In the genomic region with DNA sequence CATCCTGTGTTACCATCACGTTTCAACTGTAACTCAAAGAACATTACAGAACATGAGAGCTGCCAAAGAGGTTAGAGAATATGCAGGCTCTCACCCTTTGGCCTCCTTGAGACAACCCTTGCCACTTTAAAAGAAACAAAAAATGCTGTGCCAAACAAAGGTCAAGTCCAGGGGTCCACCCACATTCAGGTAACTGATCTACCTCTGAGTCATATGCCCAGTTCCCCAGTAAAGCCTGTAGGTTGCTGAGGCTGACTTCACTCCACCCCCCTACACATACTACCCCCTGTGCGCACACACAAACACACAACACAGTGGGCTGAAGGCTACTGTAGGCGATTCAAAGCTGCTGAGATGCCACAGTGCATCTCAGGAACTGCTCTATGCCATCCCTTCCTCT, we compare ENCODE assay signal across 7 mouse cellular contexts. TPM values are rescaled to one million over a fixed set of nuclear protein-coding genes. Genes with fewer than 3 reads are reported as not detected.
DNase-seq lines count a peak whose midpoint lies in the region; ATAC-seq and TF ChIP-seq lines count a peak whose summit lies in the region.

No protein-coding gene starts in this region.

- no peak for TF ChIP-seq EP300 in stomach, postnatal 0 days (optimal IDR thresholded peaks at IDR 0.05)

- H3K36me3 ChIP-seq in midbrain, embryonic 10.5 days, result peaks cover 79% of the 10 kb centered on the region
- peaks cover 48% of the 10 kb centered on the region for H3K36me3 ChIP-seq in midbrain, embryonic 16.5 days (ENCODE audit: control insufficient read depth, insufficient read depth, low read length)
- H3K36me3 ChIP-seq in forebrain, postnatal 0 days (ENCODE audit: insufficient read depth), result peaks cover 68% of the 10 kb centered on the region
- H3K36me3 ChIP-seq in limb, embryonic 12.5 days, result peaks cover 76% of the 10 kb centered on the region
- H3K36me3 ChIP-seq in stomach, postnatal 0 days (ENCODE audit: control insufficient read depth, insufficient read depth, low read length), result peaks cover 43% of the 10 kb centered on the region

- H3K4me1 ChIP-seq in midbrain, embryonic 10.5 days, result peaks cover 28% of the 10 kb centered on the region
- peaks cover 19% of the 10 kb centered on the region for H3K4me1 ChIP-seq in midbrain, embryonic 16.5 days (ENCODE audit: control insufficient read depth, insufficient read depth, low read length)
- peaks cover 14% of the 10 kb centered on the region; the same call in 1 of the 2 replicates for H3K4me1 ChIP-seq in forebrain, postnatal 0 days (ENCODE audit: insufficient read depth)
- H3K4me1 ChIP-seq in limb, embryonic 12.5 days (replicated peaks), result peaks cover 19% of the 10 kb centered on the region
- H3K4me1 ChIP-seq in stomach, postnatal 0 days (replicated peaks; ENCODE audit: control insufficient read depth, insufficient read depth), result no peaks in the 10 kb centered on the region

- H3K9ac ChIP-seq in midbrain, embryonic 16.5 days (ENCODE audit: low read depth, low read length), result no peak overlapping the region
- H3K9ac ChIP-seq in forebrain, postnatal 0 days, result no peak overlapping the region
- H3K9ac ChIP-seq in limb, embryonic 12.5 days (replicated peaks), result no peak overlapping the region
- peak overlapping the region; percentile 43 for H3K9ac ChIP-seq in stomach, postnatal 0 days (ENCODE audit: low read length)

- no peak for TF ChIP-seq CTCF in forebrain, postnatal 0 days (IDR thresholded peaks at IDR 0.05; ENCODE audit: low read depth)
- TF ChIP-seq CTCF in stomach, postnatal 0 days (IDR thresholded peaks at IDR 0.05; ENCODE audit: low read depth), result no peak

- H3K27me3 ChIP-seq in midbrain, embryonic 10.5 days (ENCODE audit: low read depth, poor library complexity, severe bottlenecking), result no peaks in the 10 kb centered on the region
- no peaks in the 10 kb centered on the region for H3K27me3 ChIP-seq in midbrain, embryonic 16.5 days (ENCODE audit: control insufficient read depth, insufficient read depth, low read depth, low read length)
- no peaks in the 10 kb centered on the region for H3K27me3 ChIP-seq in forebrain, postnatal 0 days (ENCODE audit: insufficient read depth, low read length)
- H3K27me3 ChIP-seq in limb, embryonic 12.5 days, result no peaks in the 10 kb centered on the region
- H3K27me3 ChIP-seq in stomach, postnatal 0 days (ENCODE audit: control insufficient read depth, insufficient read depth, low read length), result no peaks in the 10 kb centered on the region

- no peak overlapping the region for H3K4me2 ChIP-seq in midbrain, embryonic 16.5 days (ENCODE audit: low read length)
- peak overlapping the region; percentile 98; the same call in 1 of the 2 replicates for H3K4me2 ChIP-seq in forebrain, postnatal 0 days (ENCODE audit: low read depth)
- peak overlapping the region; percentile 97 for H3K4me2 ChIP-seq in limb, embryonic 12.5 days
- no peak overlapping the region for H3K4me2 ChIP-seq in stomach, postnatal 0 days (replicated peaks; ENCODE audit: low read depth)

- ATAC-seq in midbrain, embryonic 16.5 days, result no peak
- no peak for ATAC-seq in forebrain, postnatal 0 days
- ATAC-seq in limb, embryonic 12.5 days (ENCODE audit: insufficient number of reproducible peaks, insufficient read depth, low FRiP score, low TSS enrichment, low read depth), result no peak
- ATAC-seq in stomach, postnatal 0 days (ENCODE audit: low FRiP score, low TSS enrichment), result no peak

- H3K9me3 ChIP-seq in midbrain, embryonic 10.5 days (replicated peaks), result no peaks in the 10 kb centered on the region
- no peaks in the 10 kb centered on the region for H3K9me3 ChIP-seq in midbrain, embryonic 16.5 days (replicated peaks; ENCODE audit: control insufficient read depth, low read length, poor library complexity, severe bottlenecking)
- no peaks in the 10 kb centered on the region for H3K9me3 ChIP-seq in forebrain, postnatal 0 days (ENCODE audit: low read length)
- no peaks in the 10 kb centered on the region for H3K9me3 ChIP-seq in limb, embryonic 12.5 days
- H3K9me3 ChIP-seq in stomach, postnatal 0 days (ENCODE audit: control insufficient read depth, low read length), result no peaks in the 10 kb centered on the region

- peak overlapping the region; percentile 74 for H3K4me3 ChIP-seq in midbrain, embryonic 10.5 days
- H3K4me3 ChIP-seq in midbrain, embryonic 16.5 days (ENCODE audit: low read depth, low read length), result no peak overlapping the region
- no peak overlapping the region for H3K4me3 ChIP-seq in forebrain, postnatal 0 days (ENCODE audit: low read depth, low read length)
- H3K4me3 ChIP-seq in limb, embryonic 12.5 days (replicated peaks), result peak overlapping the region; percentile 94; the same call in 1 of the 2 replicates
- no peak overlapping the region for H3K4me3 ChIP-seq in stomach, postnatal 0 days (ENCODE audit: low read depth, low read length)

- no peak overlapping the region for H3K27ac ChIP-seq in midbrain, embryonic 10.5 days (replicated peaks)
- H3K27ac ChIP-seq in midbrain, embryonic 16.5 days (ENCODE audit: low read length), result no peak overlapping the region
- no peak overlapping the region for H3K27ac ChIP-seq in forebrain, postnatal 0 days (ENCODE audit: low read depth, low read length)
- H3K27ac ChIP-seq in limb, embryonic 12.5 days, result no peak overlapping the region
- no peak overlapping the region for H3K27ac ChIP-seq in stomach, postnatal 0 days (replicated peaks)

- WGBS in midbrain, embryonic 10.5 days, result 92% methylated on average over 3 of the region's 3 CpGs
- 93% methylated on average over 3 of the region's 3 CpGs for WGBS in midbrain, embryonic 16.5 days
- WGBS in forebrain, postnatal 0 days, result 92% methylated on average over 3 of the region's 3 CpGs
- 87% methylated on average over 3 of the region's 3 CpGs for WGBS in limb, embryonic 12.5 days
- WGBS in stomach, postnatal 0 days, result 80% methylated on average over 3 of the region's 3 CpGs

- DNase-seq in midbrain, embryonic 10.5 days (ENCODE audit: low spot score), result no peak
- DNase-seq in forebrain, postnatal 0 days, result no peak
- DNase-seq in stomach, postnatal 0 days (ENCODE audit: low spot score), result no peak
- no peak for DNase-seq in cerebellum, postnatal 25 days
- no peak for DNase-seq in layer of hippocampus, postnatal 14 days (ENCODE audit: low spot score in 2 of 2)

RNA-seq across cellular contexts. Expression of a gene that starts 1.4 kb away (rescaled TPM):
- polyA plus RNA-seq in midbrain, embryonic 10.5 days (2016; fragmentation: Nextera tagmentation; extraction: Ambion mirVana), result 128 and 132 TPM in 2 replicates
- 175 and 182 TPM in 2 replicates for polyA plus RNA-seq in midbrain, embryonic 16.5 days (2015; fragmentation: Nextera tagmentation; extraction: Ambion mirVana)
- 160 and 179 TPM in 2 replicates for total RNA-seq in forebrain, postnatal 0 days (2014; rRNA removed)
- 146 and 152 TPM in 2 replicates for polyA plus RNA-seq in forebrain, postnatal 0 days (2015; fragmentation: Nextera tagmentation; extraction: Ambion mirVana)
- polyA plus RNA-seq in limb, embryonic 12.5 days (2016; fragmentation: Nextera tagmentation; extraction: Ambion mirVana), result 170 TPM in 2 replicates
- polyA plus RNA-seq in stomach, postnatal 0 days (2015; fragmentation: Nextera tagmentation; extraction: Ambion mirVana), result 52.6 and 58.9 TPM in 2 replicates
- total RNA-seq in layer of hippocampus, postnatal 14 days (2021), result 100 to 1,000 TPM; 154 to 168 TPM

RNA-seq across cellular contexts. Expression of a gene that starts 1.4 kb away (rescaled TPM):
- 156 TPM in 2 replicates for polyA plus RNA-seq in midbrain, embryonic 10.5 days (2016; fragmentation: Nextera tagmentation; extraction: Ambion mirVana)
- polyA plus RNA-seq in midbrain, embryonic 16.5 days (2015; fragmentation: Nextera tagmentation; extraction: Ambion mirVana), result 90.0 and 96.5 TPM in 2 replicates
- 66.0 and 74.3 TPM in 2 replicates for total RNA-seq in forebrain, postnatal 0 days (2014; rRNA removed)
- 76.1 and 85.7 TPM in 2 replicates for polyA plus RNA-seq in forebrain, postnatal 0 days (2015; fragmentation: Nextera tagmentation; extraction: Ambion mirVana)
- 116 TPM in 2 replicates for polyA plus RNA-seq in limb, embryonic 12.5 days (2016; fragmentation: Nextera tagmentation; extraction: Ambion mirVana)
- 53.3 and 55.4 TPM in 2 replicates for polyA plus RNA-seq in stomach, postnatal 0 days (2015; fragmentation: Nextera tagmentation; extraction: Ambion mirVana)
- total RNA-seq in layer of hippocampus, postnatal 14 days (2021), result 100 to 1,000 TPM; 108 to 113 TPM

RNA-seq across cellular contexts. Expression of a gene that starts 7.3 kb away (rescaled TPM):
- polyA plus RNA-seq in midbrain, embryonic 10.5 days (2016; fragmentation: Nextera tagmentation; extraction: Ambion mirVana), result 32.5 and 34.4 TPM in 2 replicates
- 34.8 and 37.9 TPM in 2 replicates for polyA plus RNA-seq in midbrain, embryonic 16.5 days (2015; fragmentation: Nextera tagmentation; extraction: Ambion mirVana)
- total RNA-seq in forebrain, postnatal 0 days (2014; rRNA removed), result 56.7 and 58.6 TPM in 2 replicates
- 14.9 and 19.1 TPM in 2 replicates for polyA plus RNA-seq in forebrain, postnatal 0 days (2015; fragmentation: Nextera tagmentation; extraction: Ambion mirVana)
- polyA plus RNA-seq in limb, embryonic 12.5 days (2016; fragmentation: Nextera tagmentation; extraction: Ambion mirVana), result 36.7 and 39.4 TPM in 2 replicates
- 7.4 and 9.5 TPM in 2 replicates for polyA plus RNA-seq in stomach, postnatal 0 days (2015; fragmentation: Nextera tagmentation; extraction: Ambion mirVana)
- total RNA-seq in layer of hippocampus, postnatal 14 days (2021), result 10 to 100 TPM; 58.4 to 84.5 TPM

RNA-seq across cellular contexts. Expression of a gene that starts 21.3 kb away (rescaled TPM):
- polyA plus RNA-seq in midbrain, embryonic 10.5 days (2016; fragmentation: Nextera tagmentation; extraction: Ambion mirVana), result 23.4 and 31.3 TPM in 2 replicates
- polyA plus RNA-seq in midbrain, embryonic 16.5 days (2015; fragmentation: Nextera tagmentation; extraction: Ambion mirVana), result 26.9 and 27.6 TPM in 2 replicates
- total RNA-seq in forebrain, postnatal 0 days (2014; rRNA removed), result 24.1 and 26.6 TPM in 2 replicates
- polyA plus RNA-seq in forebrain, postnatal 0 days (2015; fragmentation: Nextera tagmentation; extraction: Ambion mirVana), result 8.9 and 12.6 TPM in 2 replicates
- polyA plus RNA-seq in limb, embryonic 12.5 days (2016; fragmentation: Nextera tagmentation; extraction: Ambion mirVana), result 29.1 and 30.3 TPM in 2 replicates
- polyA plus RNA-seq in stomach, postnatal 0 days (2015; fragmentation: Nextera tagmentation; extraction: Ambion mirVana), result 6.3 and 7.7 TPM in 2 replicates
- 10 to 100 TPM; 22.0 to 22.6 TPM for total RNA-seq in layer of hippocampus, postnatal 14 days (2021)

RNA-seq across cellular contexts. Expression of a gene that starts 27.0 kb away (rescaled TPM):
- polyA plus RNA-seq in midbrain, embryonic 10.5 days (2016; fragmentation: Nextera tagmentation; extraction: Ambion mirVana), result 0.77 and 1.9 TPM in 2 replicates
- 1.0 and 2.7 TPM in 2 replicates for polyA plus RNA-seq in midbrain, embryonic 16.5 days (2015; fragmentation: Nextera tagmentation; extraction: Ambion mirVana)
- 4.0 and 4.1 TPM in 2 replicates for total RNA-seq in forebrain, postnatal 0 days (2014; rRNA removed)
- 0.84 and 1.8 TPM in 2 replicates for polyA plus RNA-seq in forebrain, postnatal 0 days (2015; fragmentation: Nextera tagmentation; extraction: Ambion mirVana)
- polyA plus RNA-seq in limb, embryonic 12.5 days (2016; fragmentation: Nextera tagmentation; extraction: Ambion mirVana), result 0.50 and 0.51 TPM in 2 replicates
- 0.51 and 0.55 TPM in 2 replicates for polyA plus RNA-seq in stomach, postnatal 0 days (2015; fragmentation: Nextera tagmentation; extraction: Ambion mirVana)
- 1 to 10 TPM; 2.5 to 2.6 TPM for total RNA-seq in layer of hippocampus, postnatal 14 days (2021)

Comparison
In these comparisons a context has a peak if more than half of its experiments do, and no peak if none do; other contexts are left out.
1. H3K4me3 ChIP-seq: peak in midbrain, embryonic 10.5 days (single experiment) and limb, embryonic 12.5 days (single experiment); none in midbrain, embryonic 16.5 days (single experiment), forebrain, postnatal 0 days (single experiment) and stomach, postnatal 0 days (single experiment).
2. H3K4me2 ChIP-seq: peak in forebrain, postnatal 0 days (single experiment) and limb, embryonic 12.5 days (single experiment); none in midbrain, embryonic 16.5 days (single experiment) and stomach, postnatal 0 days (single experiment).